Comparison of ENCODE assay signal across 22 mouse cellular contexts in genomic region chr3:102166794-102167193, GRCm38 (mm10). TPM values are rescaled to one million over a fixed set of nuclear protein-coding genes. Genes with fewer than 3 reads are reported as not detected.
A peak's percentile ranks its signal among the peaks of the same experiment; 100 is the strongest.
DNase-seq lines count a peak whose midpoint lies in the region; ATAC-seq and TF ChIP-seq lines count a peak whose summit lies in the region.
"Had no signal": no experiment of that assay in that cellular context is flagged by ENCODE, and none has a peak within 500 bp of the region (broad histone marks: within the 10 kb centered on the region; RNA-seq: fewer than 3 reads in every experiment).

No protein-coding gene starts in this region.

- no peaks in the 10 kb centered on the region for H3K9me3 ChIP-seq in heart, embryonic 10.5 days
- no peaks in the 10 kb centered on the region for H3K9me3 ChIP-seq in lung, embryonic 14.5 days (ENCODE audit: low read depth, low read length)
- no peaks in the 10 kb centered on the region for H3K9me3 ChIP-seq in liver, embryonic 16.5 days (replicated peaks; ENCODE audit: control insufficient read depth, low read length)
- H3K9me3 ChIP-seq in hindbrain, embryonic 14.5 days (ENCODE audit: control insufficient read depth, low read length), result no peaks in the 10 kb centered on the region
- H3K9me3 ChIP-seq: embryonic facial prominence, embryonic 10.5 days; forebrain, embryonic 12.5 days; hindbrain, embryonic 12.5 days; kidney, embryonic 15.5 days; midbrain, embryonic 12.5 days had no signal

- no peak for DNase-seq in heart, embryonic 10.5 days (ENCODE audit: low spot score)
- no peak for DNase-seq in heart, adult 18-20 months
- no peak for DNase-seq in lung, embryonic 14.5 days
- DNase-seq in lung, adult 18-20 months, result no peak
- DNase-seq in left cerebral cortex, postnatal 14 days (ENCODE audit: low spot score in 2 of 2), result no peak
- no peak for DNase-seq in hindbrain, embryonic 14.5 days (ENCODE audit: low spot score)
- DNase-seq: adrenal gland, postnatal 14 days; cerebellum, adult 9-10 months; gastrocnemius, postnatal 10 days; heart, adult 2 months; heart, postnatal 10 days; kidney, adult 11 months; kidney, postnatal 36 days; lung, postnatal 14 days; thymus, adult 2 months had no signal

- no peak for TF ChIP-seq POLR2A in bone marrow, adult 2 months (IDR thresholded peaks at IDR 0.05; ENCODE audit: borderline replicate concordance, control insufficient read depth, low read depth, low read length)

- no peaks in the 10 kb centered on the region for H3K27me3 ChIP-seq in heart, embryonic 10.5 days (ENCODE audit: insufficient read depth, poor library complexity, severe bottlenecking)
- no peaks in the 10 kb centered on the region for H3K27me3 ChIP-seq in lung, embryonic 14.5 days (ENCODE audit: insufficient read depth, low read length)
- no peaks in the 10 kb centered on the region for H3K27me3 ChIP-seq in liver, embryonic 16.5 days (ENCODE audit: control insufficient read depth, insufficient read depth, low read depth, low read length)
- H3K27me3 ChIP-seq in hindbrain, embryonic 14.5 days (ENCODE audit: control insufficient read depth, insufficient read depth, low read length), result no peaks in the 10 kb centered on the region
- H3K27me3 ChIP-seq: forebrain, embryonic 12.5 days; hindbrain, embryonic 12.5 days; kidney, embryonic 15.5 days had no signal

- peaks cover 58% of the 10 kb centered on the region for H3K4me1 ChIP-seq in heart, embryonic 10.5 days
- H3K4me1 ChIP-seq in lung, embryonic 14.5 days (ENCODE audit: insufficient read depth), result peaks cover 25% of the 10 kb centered on the region
- no peaks in the 10 kb centered on the region for H3K4me1 ChIP-seq in bone marrow, adult 2 months (ENCODE audit: control insufficient read depth, insufficient read depth, low read length)
- H3K4me1 ChIP-seq in liver, embryonic 16.5 days (ENCODE audit: control insufficient read depth, low read depth, low read length), result peaks cover 31% of the 10 kb centered on the region
- H3K4me1 ChIP-seq in hindbrain, embryonic 14.5 days (replicated peaks; ENCODE audit: control insufficient read depth, insufficient read depth, low read length), result peaks cover 22% of the 10 kb centered on the region

- 79% methylated on average over 8 of the region's 8 CpGs for WGBS in heart, embryonic 10.5 days
- WGBS in lung, embryonic 14.5 days, result 86% methylated on average over 8 of the region's 8 CpGs
- 81% methylated on average over 8 of the region's 8 CpGs for WGBS in bone marrow, adult 2 months
- WGBS in liver, embryonic 16.5 days (ENCODE audit: insufficient replicate concordance), result 72% methylated on average over 8 of the region's 8 CpGs
- 84% methylated on average over 8 of the region's 8 CpGs for WGBS in hindbrain, embryonic 14.5 days

- H3K4me3 ChIP-seq in heart, embryonic 10.5 days, result no peak overlapping the region
- no peak overlapping the region for H3K4me3 ChIP-seq in lung, embryonic 14.5 days (ENCODE audit: low read depth, low read length)
- no peak overlapping the region for H3K4me3 ChIP-seq in bone marrow, adult 2 months (replicated peaks; ENCODE audit: control insufficient read depth, low read depth, low read length)
- no peak overlapping the region for H3K4me3 ChIP-seq in liver, embryonic 16.5 days (ENCODE audit: low read depth, low read length)
- no peak overlapping the region for H3K4me3 ChIP-seq in hindbrain, embryonic 14.5 days (replicated peaks; ENCODE audit: low read length)
- H3K4me3 ChIP-seq: forebrain, embryonic 12.5 days; heart, adult 2 months; hindbrain, embryonic 12.5 days; kidney, embryonic 15.5 days; midbrain, embryonic 12.5 days had no signal

- H3K9ac ChIP-seq in lung, embryonic 14.5 days, result no peak overlapping the region
- peak overlapping the region; percentile 61 for H3K9ac ChIP-seq in liver, embryonic 16.5 days (ENCODE audit: low read depth, low read length)
- H3K9ac ChIP-seq in hindbrain, embryonic 14.5 days, result no peak overlapping the region
- H3K9ac ChIP-seq: forebrain, embryonic 12.5 days; hindbrain, embryonic 12.5 days; kidney, embryonic 15.5 days had no signal

- peak overlapping the region; percentile 85 for H3K27ac ChIP-seq in heart, embryonic 10.5 days
- H3K27ac ChIP-seq in lung, embryonic 14.5 days (ENCODE audit: low read depth), result peak overlapping the region; percentile 18; the same call in 1 of the 2 replicates
- H3K27ac ChIP-seq in bone marrow, adult 2 months (ENCODE audit: control insufficient read depth, insufficient read depth, low read depth, low read length, poor library complexity), result peak overlapping the region; percentile 47
- peak overlapping the region; percentile 96 for H3K27ac ChIP-seq in liver, embryonic 16.5 days (ENCODE audit: low read length)
- no peak overlapping the region for H3K27ac ChIP-seq in hindbrain, embryonic 14.5 days
- H3K27ac ChIP-seq: forebrain, embryonic 12.5 days; heart, adult 2 months; hindbrain, embryonic 12.5 days; kidney, embryonic 15.5 days; midbrain, embryonic 12.5 days had no signal

- H3K4me2 ChIP-seq in lung, embryonic 14.5 days, result no peak overlapping the region
- H3K4me2 ChIP-seq in liver, embryonic 16.5 days (ENCODE audit: low read depth, low read length), result peak overlapping the region; percentile 29; the same call in 1 of the 2 replicates
- H3K4me2 ChIP-seq in hindbrain, embryonic 14.5 days (replicated peaks), result no peak overlapping the region
- H3K4me2 ChIP-seq: forebrain, embryonic 12.5 days; hindbrain, embryonic 12.5 days; kidney, embryonic 15.5 days had no signal

- H3K36me3 ChIP-seq in heart, embryonic 10.5 days, result peaks cover 40% of the 10 kb centered on the region
- H3K36me3 ChIP-seq in lung, embryonic 14.5 days (ENCODE audit: insufficient read depth), result peaks cover 25% of the 10 kb centered on the region
- H3K36me3 ChIP-seq in liver, embryonic 16.5 days (ENCODE audit: control insufficient read depth, insufficient read depth), result peaks cover 11% of the 10 kb centered on the region
- no peaks in the 10 kb centered on the region; the same call in 1 of the 2 replicates for H3K36me3 ChIP-seq in hindbrain, embryonic 14.5 days (replicated peaks; ENCODE audit: control insufficient read depth, insufficient read depth)
- H3K36me3 ChIP-seq: forebrain, embryonic 12.5 days; hindbrain, embryonic 12.5 days; midbrain, embryonic 12.5 days had no signal

- ATAC-seq in lung, embryonic 14.5 days (ENCODE audit: insufficient read depth), result no peak
- no peak for ATAC-seq in liver, embryonic 16.5 days (ENCODE audit: low read depth)
- no peak for ATAC-seq in hindbrain, embryonic 14.5 days (ENCODE audit: low FRiP score)

- TF ChIP-seq CTCF in lung, embryonic 14.5 days (IDR thresholded peaks at IDR 0.05; ENCODE audit: low read depth), result no peak
- TF ChIP-seq CTCF in bone marrow, adult 2 months (IDR thresholded peaks at IDR 0.05; ENCODE audit: control insufficient read depth, insufficient read depth, low read length), result no peak

- intact Hi-C loops in left cerebral cortex, postnatal 14 days (cut with DNase I), result no loop called here

RNA-seq across cellular contexts. Expression of gene Vangl1, which starts 37.7 kb away (rescaled TPM):
- polyA plus RNA-seq in heart, embryonic 10.5 days (2016; fragmentation: Nextera tagmentation; extraction: Ambion mirVana), result 26.5 and 32.8 TPM in 2 replicates
- total RNA-seq in heart, adult 18-20 months (2021), result 10 to 100 TPM in 1 of 2 experiments, 1 to 10 TPM in 1; 8.6 to 12.3 TPM
- 22.9 and 28.4 TPM in 2 replicates for polyA plus RNA-seq in lung, embryonic 14.5 days (2014; fragmentation: Nextera tagmentation; extraction: Ambion mirVana)
- 13.4 and 16.1 TPM in 2 replicates for polyA plus RNA-seq in bone marrow, adult 2 months (2011; ENCODE audit: insufficient read depth, insufficient read length, low replicate concordance, missing spikeins)
- 54.6 and 59.3 TPM in 2 replicates for polyA plus RNA-seq in liver, embryonic 16.5 days (2015; fragmentation: Nextera tagmentation; extraction: Ambion mirVana)
- 1 to 10 TPM; 5.3 to 6.6 TPM for total RNA-seq in left cerebral cortex, postnatal 14 days (2021)
- polyA plus RNA-seq in hindbrain, embryonic 14.5 days (2014; fragmentation: Nextera tagmentation; extraction: Ambion mirVana), result 9.0 and 11.6 TPM in 2 replicates
